Mouse (Mus musculus) myocyte (in vitro differentiated cells): ENCODE measurements around the gene Mrps16.

Experiments
- POLR2A ChIP-seq: IDR thresholded peaks from one replicate; pipeline ENCODE4 v1.6.1; 2011; ENCODE audit warnings: low read depth, mild to moderate bottlenecking, control low read depth, moderate library complexity; ENCODE audit not compliant: insufficient read length
- POLR2AphosphoS2 ChIP-seq: IDR thresholded peaks from one replicate; pipeline ENCODE4 v1.6.1; 2011; ENCODE audit warnings: low read depth, control low read depth; ENCODE audit not compliant: insufficient read length
- USF1 ChIP-seq: IDR thresholded peaks from one replicate; pipeline ENCODE4 v1.6.1; 2011; ENCODE audit warnings: low read depth, mild to moderate bottlenecking, control low read depth, moderate library complexity

DNA sequence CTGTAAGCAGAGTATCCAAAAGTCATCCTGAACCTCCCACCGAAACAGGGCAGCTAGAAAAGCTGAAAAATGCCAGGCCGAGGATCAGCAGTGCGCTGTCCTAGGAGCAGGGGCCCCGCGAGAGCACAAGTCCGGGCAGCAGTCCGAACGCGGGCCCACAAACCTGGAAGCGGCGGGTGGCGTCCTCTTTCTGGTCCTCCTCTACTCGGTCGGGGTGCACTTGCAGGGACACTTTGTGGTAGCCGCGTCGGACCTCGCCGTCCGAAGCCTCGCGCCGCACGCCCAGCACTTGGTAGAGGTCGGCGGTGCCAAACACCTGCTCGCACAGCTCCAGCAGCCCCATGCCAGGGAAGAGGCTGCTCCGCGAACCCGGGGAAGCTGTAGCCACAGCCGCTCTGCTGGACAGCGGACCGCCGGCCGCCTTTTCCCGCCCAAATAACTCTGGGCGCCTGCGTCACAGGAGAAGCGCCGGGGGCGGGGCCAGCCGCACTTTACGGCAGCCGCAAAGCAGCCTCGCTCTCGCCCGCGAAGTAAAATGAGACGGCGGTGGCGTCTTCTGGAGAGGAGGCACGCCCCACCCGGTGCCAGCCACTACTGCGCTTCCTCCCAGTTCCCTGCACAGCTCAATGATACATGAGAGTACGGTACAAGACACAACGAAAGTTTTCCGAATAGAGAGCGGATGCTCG, 4.8 kb downstream of the Mrps16 start, which contains the start of gene Dnajc9:
- TF ChIP-seq POLR2A (peak; percentile 81), USF1 (no peak), POLR2AphosphoS2 (peak; percentile 93)
